In genomic region chr9:44710213-44710612, GRCm38 (mm10) we compare ENCODE assay signal across 21 mouse cellular contexts. TPM values are rescaled to one million over a fixed set of nuclear protein-coding genes. Genes with fewer than 3 reads are reported as not detected.
"Had no signal": no experiment of that assay in that cellular context is flagged by ENCODE, and none has a peak within 500 bp of the region (broad histone marks: within the 10 kb centered on the region; RNA-seq: fewer than 3 reads in every experiment).

No protein-coding gene starts in this region.

- DNase-seq: kidney, adult 18-20 months; kidney, postnatal 14 days; right cerebral cortex, postnatal 25 days; spleen, adult 18-20 months; thymus, postnatal 25 days had no signal

- H3K36me3 ChIP-seq: liver, embryonic 15.5 days had no signal

- H3K9me3 ChIP-seq: limb, embryonic 12.5 days; liver, embryonic 12.5 days; liver, embryonic 15.5 days; lung, embryonic 15.5 days; megakaryocyte, embryonic 14.5 days; midbrain, embryonic 10.5 days; midbrain, embryonic 13.5 days; neural tube, embryonic 15.5 days; stomach, embryonic 15.5 days had no signal

- H3K9ac ChIP-seq: limb, embryonic 12.5 days; liver, embryonic 12.5 days; liver, embryonic 15.5 days; lung, embryonic 15.5 days; midbrain, embryonic 13.5 days; neural tube, embryonic 15.5 days; stomach, embryonic 15.5 days had no signal

- ATAC-seq: liver, embryonic 12.5 days; midbrain, embryonic 16.5 days had no signal

- H3K27me3 ChIP-seq: limb, embryonic 12.5 days; lung, embryonic 15.5 days; midbrain, embryonic 13.5 days; neural tube, embryonic 15.5 days; stomach, embryonic 15.5 days had no signal

- H3K4me3 ChIP-seq: limb, embryonic 12.5 days; liver, embryonic 12.5 days; liver, embryonic 15.5 days; lung, embryonic 15.5 days; megakaryocyte, embryonic 14.5 days; midbrain, embryonic 10.5 days; midbrain, embryonic 13.5 days; myocyte; neural tube, embryonic 15.5 days; stomach, embryonic 15.5 days had no signal

- H3K4me2 ChIP-seq: limb, embryonic 12.5 days; liver, embryonic 12.5 days; liver, embryonic 15.5 days; lung, embryonic 15.5 days; midbrain, embryonic 13.5 days; neural tube, embryonic 15.5 days; stomach, embryonic 15.5 days had no signal

- H3K27ac ChIP-seq: liver, embryonic 12.5 days; liver, embryonic 15.5 days; lung, embryonic 15.5 days; midbrain, embryonic 10.5 days; midbrain, embryonic 13.5 days; neural tube, embryonic 15.5 days; stomach, embryonic 15.5 days had no signal

RNA-seq across cellular contexts. Expression of gene Treh, which starts 37.2 kb away (rescaled TPM):
- total RNA-seq: layer of hippocampus, adult 18-20 months; layer of hippocampus, postnatal 14 days; left cerebral cortex, postnatal 14 days; monocyte, adult 5-6 weeks had no signal
- polyA plus RNA-seq: limb, embryonic 12.5 days; liver, embryonic 12.5 days; liver, embryonic 15.5 days; lung, embryonic 15.5 days; midbrain, embryonic 10.5 days; midbrain, embryonic 13.5 days; midbrain, embryonic 16.5 days; neural tube, embryonic 11.5 days; neural tube, embryonic 15.5 days had no signal
